Mouse (Mus musculus): ENCODE measurements around the gene Coq5.

Gene Coq5

DNA sequence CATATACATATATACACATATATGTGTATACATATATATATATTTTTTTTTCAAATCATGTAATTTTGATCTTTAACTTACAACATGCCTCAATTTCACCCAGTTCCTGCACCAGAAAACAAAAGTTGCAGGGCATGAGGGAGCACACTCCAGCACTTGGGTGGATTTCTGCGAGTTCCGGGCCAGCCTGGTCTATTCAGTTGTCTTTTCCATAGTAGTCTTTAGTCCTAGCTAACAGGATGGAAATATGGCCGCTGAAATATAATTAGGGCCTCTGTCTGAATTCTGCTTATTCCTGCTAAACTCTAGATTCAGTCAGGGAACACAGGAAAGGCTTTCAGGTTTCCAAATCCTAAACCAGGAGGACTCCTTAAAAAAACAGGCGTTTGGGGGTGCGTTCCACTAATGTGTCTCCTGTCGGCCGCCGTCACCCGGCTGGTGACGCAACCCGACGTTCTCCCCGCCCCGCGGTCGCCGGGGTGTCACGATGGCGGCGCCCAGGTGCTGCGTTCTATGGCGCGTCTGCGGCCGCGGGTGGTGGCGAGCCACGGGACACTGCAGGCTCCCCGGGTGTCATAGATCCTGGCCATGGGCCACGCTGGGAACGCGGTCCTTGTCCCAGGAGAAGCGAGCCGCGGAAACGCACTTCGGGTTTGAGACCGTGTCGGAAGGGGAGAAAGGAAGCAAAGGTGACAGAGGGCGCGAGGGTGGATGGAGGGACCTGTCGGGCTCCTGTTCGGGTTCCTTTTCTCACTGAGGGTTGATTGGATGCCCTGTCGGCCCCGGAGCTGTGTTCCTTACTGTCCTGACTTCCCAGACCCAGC, at the start of gene Coq5:
Coq5 (plus strand) TSS at position 441 of the 824 bp plus-strand sequence.
- DNase-seq (ENCODE audit: low read depth, low spot score), result no peak

DNA sequence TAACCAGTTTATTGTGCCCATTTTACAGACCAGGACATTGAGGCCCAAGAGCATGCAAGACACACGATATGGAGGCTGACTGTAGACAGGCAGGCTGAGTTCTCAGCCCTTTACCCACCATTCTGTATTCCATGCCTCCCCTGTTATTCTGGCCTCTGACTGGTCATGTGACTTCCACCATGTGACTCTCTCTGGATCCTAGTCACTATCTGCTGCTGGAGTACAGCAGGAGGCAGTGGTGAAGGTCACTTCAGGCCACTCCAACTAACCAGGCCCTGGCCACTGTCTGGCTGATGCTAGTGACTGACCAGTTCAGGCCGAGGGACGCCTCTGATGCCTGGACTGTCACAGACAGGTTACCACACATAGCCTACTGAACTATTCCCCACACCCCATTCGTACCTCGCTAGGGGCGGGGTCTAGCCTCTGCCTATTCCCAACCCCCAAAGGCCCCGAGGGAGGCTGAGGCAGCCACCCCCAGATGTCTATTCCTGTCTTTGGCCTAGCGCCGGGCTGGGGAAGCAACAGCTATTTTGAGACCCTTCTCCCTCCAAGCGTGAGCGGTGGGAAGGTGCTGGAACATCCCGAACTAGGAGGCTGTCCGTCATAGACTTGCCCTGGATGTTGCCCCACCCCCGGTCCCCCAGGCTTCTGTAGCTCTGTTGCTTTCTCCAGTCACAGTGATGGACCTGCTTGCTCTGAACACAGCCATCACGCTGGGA, 48.5 kb upstream of the Coq5 start:
- DNase-seq (ENCODE audit: low read depth, low spot score), result no peak

DNA sequence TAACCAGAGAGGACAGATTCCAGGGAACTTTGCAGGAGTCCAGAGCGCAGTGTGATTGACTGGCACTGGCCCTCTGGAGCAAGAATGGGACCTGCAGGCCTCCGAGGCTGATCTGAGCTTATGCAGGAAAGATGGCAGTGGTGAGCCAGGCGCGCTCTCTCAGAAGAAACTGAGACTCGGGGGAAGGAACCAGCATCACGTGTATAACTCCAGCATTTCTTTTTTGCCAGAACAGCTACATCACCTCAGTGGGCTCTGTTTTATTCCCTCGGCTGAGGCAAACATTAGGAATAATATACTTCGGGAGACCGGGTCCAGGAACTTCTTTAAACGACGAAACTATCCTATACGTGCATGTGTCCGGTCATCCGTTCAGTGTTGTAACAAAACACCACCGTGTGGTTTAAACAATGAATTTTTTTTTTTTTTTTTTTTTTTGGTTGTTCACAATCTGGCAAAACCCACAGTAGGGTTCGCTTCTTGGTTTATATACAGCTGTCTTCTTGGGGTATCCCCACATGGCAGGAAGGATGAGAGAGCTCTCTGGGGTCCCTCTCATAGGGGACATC, 47.8 kb upstream of the Coq5 start:
- DNase-seq (ENCODE audit: low read depth, low spot score), result no peak

DNA sequence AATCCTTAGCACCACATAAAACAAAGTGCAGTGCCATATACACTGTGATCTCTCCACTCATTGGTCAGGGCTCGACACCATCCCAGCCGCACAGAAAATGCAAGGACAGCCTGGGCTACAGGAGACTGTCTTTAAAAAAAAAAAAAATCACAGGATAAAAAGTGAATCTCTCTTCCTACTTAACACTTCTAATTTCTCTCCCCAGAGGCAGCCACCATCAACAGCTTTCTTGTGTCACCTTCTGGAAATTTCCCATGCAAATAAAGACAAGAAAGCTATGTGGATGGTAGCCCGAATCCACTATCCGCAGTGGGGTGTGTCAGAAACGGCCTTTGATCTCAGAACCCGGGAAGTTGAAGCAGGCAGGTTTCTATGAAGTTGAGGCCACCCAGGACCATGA, 47.0 kb upstream of the Coq5 start:
- no peak for DNase-seq (ENCODE audit: low read depth, low spot score)

DNA sequence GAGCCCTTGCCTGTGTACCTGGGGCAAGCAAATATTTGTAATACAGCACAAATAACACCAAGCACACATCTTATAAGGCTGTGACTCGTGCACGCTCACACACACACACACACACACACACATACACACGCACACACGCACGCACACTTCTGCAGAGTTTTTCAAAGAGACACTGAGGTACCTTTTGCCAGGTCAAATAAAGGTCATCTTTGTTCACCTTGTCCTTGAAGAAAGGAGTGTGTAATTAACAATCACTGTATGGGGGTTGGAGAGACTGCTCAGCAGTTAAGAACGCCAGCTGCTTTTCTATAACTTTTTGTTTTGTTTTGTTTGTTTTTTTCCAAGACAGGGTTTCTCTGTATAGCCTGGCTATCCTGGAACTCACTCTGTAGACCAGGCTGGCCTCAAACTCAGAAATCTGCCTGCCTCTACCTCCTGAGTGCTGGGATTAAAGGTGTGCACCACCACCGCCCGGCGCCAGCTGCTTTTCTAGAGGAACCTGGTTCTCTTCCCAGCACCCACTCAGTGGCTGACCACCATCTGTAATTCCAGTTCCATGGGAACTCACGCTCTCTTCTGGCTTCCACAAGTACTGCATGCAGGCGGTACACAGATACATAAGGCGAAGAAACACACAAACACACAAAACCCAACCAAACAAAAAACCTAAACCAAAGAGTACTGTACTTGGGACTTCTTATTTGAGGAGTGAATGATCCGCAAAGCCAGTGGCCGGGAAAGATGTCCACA, 46.3 kb upstream of the Coq5 start:
- DNase-seq (ENCODE audit: low read depth, low spot score), result no peak

DNA sequence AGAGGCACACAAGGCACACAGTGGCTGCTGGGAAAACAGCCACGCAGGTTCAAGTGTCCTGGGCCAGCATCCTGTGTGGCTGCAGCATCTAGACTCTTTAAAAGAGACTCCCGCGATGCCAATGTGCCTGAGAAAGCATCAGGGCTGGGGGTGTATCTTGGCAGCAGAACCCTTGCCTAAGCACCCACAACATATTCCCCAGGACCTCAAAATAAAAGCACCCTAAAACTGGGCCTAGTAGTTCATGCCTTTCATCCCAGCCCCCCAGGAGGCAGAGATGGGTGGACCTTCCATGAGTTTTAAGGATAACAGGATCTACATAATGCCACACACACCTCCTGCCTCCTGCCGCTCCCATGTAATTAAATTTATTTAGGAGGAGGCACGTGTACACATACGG, 44.9 kb upstream of the Coq5 start:
- DNase-seq (ENCODE audit: low read depth, low spot score), result no peak

DNA sequence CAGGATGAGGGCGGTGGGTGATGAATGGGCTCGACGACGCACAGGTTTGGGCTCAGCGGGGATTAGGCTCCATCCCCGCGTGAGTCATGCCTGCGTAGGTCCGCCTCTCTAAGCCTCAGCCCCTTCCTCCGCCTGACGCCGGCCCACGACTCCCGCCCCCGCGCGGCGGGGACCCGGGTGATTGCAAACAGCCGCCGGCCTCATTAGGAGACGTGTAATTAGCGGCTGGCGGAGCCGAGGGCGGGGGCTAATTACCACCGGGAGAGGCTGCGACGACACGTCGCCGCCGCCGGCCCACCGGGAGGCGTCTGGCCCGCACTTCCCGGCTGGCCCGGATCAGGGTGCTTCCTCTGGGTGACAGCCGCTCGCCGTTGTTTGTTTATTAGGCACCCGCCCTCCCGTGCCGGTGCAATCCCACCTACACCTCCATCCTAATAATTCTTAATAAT, 44.1 kb upstream of the Coq5 start:
- no peak for DNase-seq (ENCODE audit: low read depth, low spot score)

DNA sequence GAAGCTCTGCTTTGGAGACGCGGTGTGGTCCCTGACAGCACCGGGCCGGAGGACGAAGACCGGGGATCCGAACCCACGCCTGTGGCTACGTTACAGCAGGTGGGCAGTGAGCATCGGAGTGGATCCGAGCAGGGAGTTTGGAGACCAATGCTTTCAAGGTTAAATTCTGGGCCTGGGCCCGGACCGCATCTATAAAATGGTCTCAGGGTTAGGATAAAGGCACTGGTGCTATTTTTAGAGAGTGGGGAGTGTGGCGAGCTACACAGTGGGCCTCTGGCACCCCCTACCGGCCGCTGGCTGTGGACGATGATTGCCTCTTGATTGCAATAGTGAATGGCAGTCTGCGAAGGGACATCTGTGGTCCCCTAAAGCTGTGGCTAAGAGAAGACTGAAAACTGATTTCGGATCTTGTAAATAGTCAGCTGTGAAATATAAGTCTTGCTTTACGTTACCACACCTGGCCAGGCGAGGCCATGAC, 43.6 kb upstream of the Coq5 start, which contains the start of gene Pop5:
Pop5 (plus strand) TSS at position 51 of the 478 bp plus-strand sequence.
- peak; percentile 66 for DNase-seq (ENCODE audit: low read depth, low spot score)

DNA sequence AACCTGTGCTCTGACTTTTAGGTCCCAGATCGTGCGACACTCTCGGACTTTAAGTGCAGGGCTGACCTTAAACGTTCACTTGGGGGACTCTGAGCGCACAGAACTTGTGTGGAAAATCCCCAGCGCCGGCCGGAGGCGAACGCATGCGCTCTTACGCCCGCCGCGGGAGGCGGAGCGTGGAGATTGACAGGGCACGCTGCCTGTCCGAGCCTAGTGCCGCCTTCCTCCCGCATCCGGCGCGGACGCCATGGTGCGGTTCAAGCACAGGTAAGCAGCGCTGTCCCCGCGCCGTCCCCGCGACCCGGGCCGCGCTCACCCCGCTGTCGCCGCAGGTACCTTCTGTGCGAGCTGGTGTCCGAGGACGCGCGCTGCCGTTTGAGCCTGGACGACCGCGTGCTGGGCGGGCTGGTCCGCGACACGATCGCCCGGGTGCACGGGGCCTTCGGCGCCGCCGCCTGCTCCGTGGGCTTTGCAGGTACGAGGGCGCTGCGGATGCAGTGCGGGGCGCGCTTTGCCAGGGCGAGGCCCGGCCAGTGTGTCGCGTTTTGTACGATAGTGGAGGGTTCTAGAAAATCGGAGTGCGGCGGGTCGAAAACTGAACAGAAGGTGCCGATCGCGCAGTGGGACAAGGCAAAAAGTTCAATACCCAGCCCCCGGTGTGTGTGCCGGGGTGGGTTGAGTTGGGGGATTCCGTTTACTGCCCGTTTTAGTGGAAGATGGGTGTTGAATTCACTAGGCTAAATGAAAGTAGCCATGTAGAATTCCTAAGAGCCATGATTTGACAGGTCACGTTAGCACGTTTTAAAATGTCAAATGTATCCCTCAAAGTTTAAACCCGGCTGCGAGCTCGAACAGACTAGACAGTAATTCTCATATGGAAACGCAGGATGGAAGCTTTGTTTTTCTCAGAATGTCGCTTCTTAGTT, 41.4 kb upstream of the Coq5 start:
- DNase-seq (ENCODE audit: low read depth, low spot score), result peak; percentile 67

- no peak for DNase-seq (ENCODE audit: low read depth, low spot score)
Observed at GRCm38 (mm10) chr5:115238729-115239195, 40.7 kb upstream of the Coq5 start.

DNA sequence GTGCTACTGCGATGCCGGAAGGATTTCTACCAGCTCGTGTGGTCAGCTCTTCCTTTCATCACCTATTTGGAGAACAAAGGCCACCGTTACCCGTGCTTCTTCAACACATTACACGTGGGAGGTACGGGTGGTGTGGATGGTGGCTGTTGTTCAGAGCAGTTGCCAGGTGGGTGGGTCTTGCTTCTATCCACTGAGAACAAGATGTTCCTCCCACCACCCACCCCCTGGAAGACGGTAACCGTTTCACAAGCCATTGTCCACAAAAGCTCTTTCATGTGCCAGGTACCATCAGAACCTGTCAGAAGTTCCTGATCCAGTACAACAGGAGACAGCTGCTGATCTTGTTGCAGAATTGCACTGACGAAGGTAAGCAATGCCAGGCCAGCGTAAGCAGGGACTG, 39.3 kb upstream of the Coq5 start:
- DNase-seq (ENCODE audit: low read depth, low spot score), result no peak

DNA sequence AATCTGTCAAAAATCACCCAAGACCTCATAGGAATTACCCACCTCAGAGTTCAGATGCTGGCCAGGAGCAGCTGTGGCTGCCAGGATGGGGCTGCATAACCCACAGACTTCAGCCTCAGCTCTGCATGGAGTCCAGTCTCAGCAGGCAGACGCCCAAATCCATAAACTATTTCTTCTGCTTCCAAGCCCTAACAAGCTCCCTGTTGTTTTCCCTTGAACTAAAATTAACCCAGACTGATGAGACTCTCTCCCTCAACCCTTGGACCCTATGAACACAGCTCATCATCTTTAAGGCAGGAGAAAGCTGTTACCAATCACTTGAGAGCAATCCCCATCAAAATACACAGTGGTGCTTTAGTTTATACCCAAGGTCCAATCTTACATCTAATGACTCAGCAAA, 24.0 kb upstream of the Coq5 start:
- DNase-seq (ENCODE audit: low read depth, low spot score), result no peak

- no peak for DNase-seq (ENCODE audit: low read depth, low spot score)
Observed at GRCm38 (mm10) chr5:115256909-115257546, 22.4 kb upstream of the Coq5 start.

- DNase-seq (ENCODE audit: low read depth, low spot score), result no peak
Observed at GRCm38 (mm10) chr5:115260356-115260755, 19.1 kb upstream of the Coq5 start.

- no peak for DNase-seq (ENCODE audit: low read depth, low spot score)
Observed at GRCm38 (mm10) chr5:115261141-115261540, 18.3 kb upstream of the Coq5 start.

- no peak for DNase-seq (ENCODE audit: low read depth, low spot score)
Observed at GRCm38 (mm10) chr5:115261880-115262279, 17.6 kb upstream of the Coq5 start.

GRCm38 (mm10) chr5:115262502-115263291, 16.8 kb upstream of the Coq5 start:
- DNase-seq (ENCODE audit: low read depth, low spot score), result no peak

- no peak for DNase-seq (ENCODE audit: low read depth, low spot score)
Observed at GRCm38 (mm10) chr5:115266340-115266739, 13.1 kb upstream of the Coq5 start.

All from brain, embryonic 18.5 days (tissue).